Mouse (Mus musculus) brain, embryonic 14.5 days (tissue): ENCODE data around the gene Cdr2l.

Experiments used
- CTCF ChIP-seq: fragments of 200-500 bp; IDR thresholded peaks from 2 replicates; pipeline ENCODE4 v1.5.1; 2012; ENCODE audit warnings: inconsistent platforms, mild to moderate bottlenecking, moderate library complexity, borderline replicate concordance; ENCODE audit not compliant: insufficient read depth, insufficient read length; ENCODE audit errors: extremely low read depth
- POLR2A ChIP-seq: fragments of 200-500 bp; IDR thresholded peaks from 2 replicates; pipeline ENCODE4 v1.6.1; 2012; ENCODE audit warnings: mild to moderate bottlenecking, inconsistent platforms, borderline replicate concordance; ENCODE audit not compliant: poor library complexity, insufficient read depth, insufficient read length, severe bottlenecking; ENCODE audit errors: extremely low read depth

DNA sequence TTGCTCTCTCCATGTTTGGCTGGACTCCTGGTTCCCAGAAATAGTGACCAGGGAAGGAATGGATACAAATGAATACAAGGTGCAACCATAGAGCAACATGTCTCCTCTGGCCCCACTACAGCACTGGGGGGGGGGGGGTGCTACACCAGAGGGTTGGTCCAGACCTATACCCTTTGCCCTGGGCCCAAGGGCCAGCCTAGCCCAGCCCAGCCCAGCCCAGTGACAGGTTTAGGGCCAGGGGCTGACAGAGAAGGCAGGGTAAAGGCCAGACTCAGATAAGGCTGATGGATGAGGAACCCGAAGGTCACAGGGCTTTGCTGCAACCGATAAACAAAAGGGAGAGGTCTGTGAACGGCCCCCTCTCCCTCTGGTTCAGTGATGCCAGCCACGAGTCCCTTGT, 31.7 kb upstream of the Cdr2l start:
- TF ChIP-seq CTCF (no peak), POLR2A (no peak)
